Mouse (Mus musculus): ENCODE results near the gene Ifit1bl2.

Gene Ifit1bl2

GRCm38 (mm10) chr19:34568988-34569895, 71.3 kb downstream of the Ifit1bl2 start:
- no peak for DNase-seq (ENCODE audit: inconsistent age in 2 of 2, low spot score in 1 of 2)

All from adrenal gland, adult (tissue).